Mouse (Mus musculus): ENCODE results near the gene Anks6. TPM values are rescaled to one million over a fixed set of nuclear protein-coding genes. Genes with fewer than 3 reads are reported as not detected.

Gene Anks6
- total and polyA plus RNA-seq, 3 experiments, result not detected

GRCm38 (mm10) chr4:47049216-47049615 lies 8.0 kb downstream of the Anks6 start:
- no peak overlapping the region for H3K27ac ChIP-seq (ENCODE audit: control insufficient read depth, low read depth, low read length)
- DNase-seq (ENCODE audit: low read depth, low spot score), result no peak
- no peaks in the 10 kb centered on the region for H3K36me3 ChIP-seq (ENCODE audit: control insufficient read depth in 1 of 2, insufficient read depth in 2 of 2, low read length in 2 of 2)
- no peaks in the 10 kb centered on the region for H3K4me1 ChIP-seq (ENCODE audit: control insufficient read depth in 1 of 2, insufficient read depth in 2 of 2, low read length in 2 of 2)
- H3K79me2 ChIP-seq (ENCODE audit: control insufficient read depth, insufficient read depth, low read length, poor library complexity), result no peaks in the 10 kb centered on the region
- H3K9me3 ChIP-seq (replicated peaks; ENCODE audit: insufficient read depth, low read length), result no peaks in the 10 kb centered on the region
- TF ChIP-seq MAZ (IDR thresholded peaks at IDR 0.05; ENCODE audit: low read depth, low read length) (no peak), HCFC1 (IDR thresholded peaks at IDR 0.05; ENCODE audit: low read depth, low read length) (no peak), SMC3 (IDR thresholded peaks at IDR 0.05; ENCODE audit: low read depth, low read length) (no peak), MXI1 (IDR thresholded peaks at IDR 0.05; ENCODE audit: low read depth, low read length) (no peak), EP300 (IDR thresholded peaks at IDR 0.05; ENCODE audit: low read depth in 1 of 2, low read length in 2 of 2) (no peak), RAD21 (IDR thresholded peaks at IDR 0.05; ENCODE audit: low read depth, low read length) (no peak), MAFK (IDR thresholded peaks at IDR 0.05; ENCODE audit: borderline replicate concordance, low read depth, low read length) (no peak), ZMIZ1 (IDR thresholded peaks at IDR 0.05; ENCODE audit: low read depth, low read length) (no peak), BHLHE40 (IDR thresholded peaks at IDR 0.05; ENCODE audit: borderline replicate concordance, low read depth, low read length) (no peak), ELF1 (IDR thresholded peaks at IDR 0.05; ENCODE audit: low read depth, low read length) (no peak), CHD1 (IDR thresholded peaks at IDR 0.05; ENCODE audit: low read depth, low read length) (no peak), TBP (IDR thresholded peaks at IDR 0.05; ENCODE audit: low read depth, low read length) (no peak), USF1 (IDR thresholded peaks at IDR 0.05; ENCODE audit: low read depth, low read length) (no peak), MYC (IDR thresholded peaks at IDR 0.05; ENCODE audit: low read depth, low read length) (no peak), ZNF384 (IDR thresholded peaks at IDR 0.05; ENCODE audit: low read depth, low read length) (no peak), POLR2AphosphoS5 (IDR thresholded peaks at IDR 0.05; ENCODE audit: borderline replicate concordance, low read depth, low read length) (no peak), GABPA (IDR thresholded peaks at IDR 0.05; ENCODE audit: low read depth, low read length) (no peak), CTCF (IDR thresholded peaks at IDR 0.05 in 2 of 3, conservative IDR thresholded peaks at IDR 0.05 in 1 of 3; ENCODE audit: control insufficient read depth in 1 of 3, insufficient read depth in 1 of 3, low read depth in 2 of 3, low read length in 3 of 3, poor library complexity in 1 of 3, severe bottlenecking in 1 of 3) (no peak), ZKSCAN1 (IDR thresholded peaks at IDR 0.05; ENCODE audit: low read depth, low read length) (no peak), CHD2 (IDR thresholded peaks at IDR 0.05; ENCODE audit: low read length) (no peak)
- no peak overlapping the region for H3K9ac ChIP-seq (ENCODE audit: control insufficient read depth, low read depth, low read length, poor library complexity, severe bottlenecking)
- H3K27me3 ChIP-seq (ENCODE audit: control insufficient read depth in 1 of 2, insufficient read depth in 2 of 2, low read length in 2 of 2), result no peaks in the 10 kb centered on the region
- H3K4me3 ChIP-seq (ENCODE audit: control insufficient read depth in 1 of 2, insufficient read depth in 1 of 2, low read depth in 2 of 2, low read length in 2 of 2), result no peak overlapping the region

GRCm38 (mm10) chr4:47047765-47048164 lies 9.5 kb downstream of the Anks6 start:
- Histone ChIP-seq H3K9me3 (replicated peaks; ENCODE audit: insufficient read depth, low read length) (no peaks in the 10 kb centered on the region), H3K27me3 (ENCODE audit: control insufficient read depth in 1 of 2, insufficient read depth in 2 of 2, low read length in 2 of 2) (no peaks in the 10 kb centered on the region), H3K4me3 (ENCODE audit: control insufficient read depth in 1 of 2, insufficient read depth in 1 of 2, low read depth in 2 of 2, low read length in 2 of 2) (no peak overlapping the region), H3K36me3 (ENCODE audit: control insufficient read depth in 1 of 2, insufficient read depth in 2 of 2, low read length in 2 of 2) (no peaks in the 10 kb centered on the region), H3K9ac (ENCODE audit: control insufficient read depth, low read depth, low read length, poor library complexity, severe bottlenecking) (no peak overlapping the region), H3K27ac (ENCODE audit: control insufficient read depth, low read depth, low read length) (no peak overlapping the region), H3K79me2 (ENCODE audit: control insufficient read depth, insufficient read depth, low read length, poor library complexity) (no peaks in the 10 kb centered on the region), H3K4me1 (ENCODE audit: control insufficient read depth in 1 of 2, insufficient read depth in 2 of 2, low read length in 2 of 2) (no peaks in the 10 kb centered on the region)
- TF ChIP-seq RAD21 (IDR thresholded peaks at IDR 0.05; ENCODE audit: low read depth, low read length), result no peak
- no peak for TF ChIP-seq SMC3 (IDR thresholded peaks at IDR 0.05; ENCODE audit: low read depth, low read length)
- TF ChIP-seq NELFE (IDR thresholded peaks at IDR 0.05; ENCODE audit: low read depth, low read length), result no peak
- no peak for TF ChIP-seq BHLHE40 (IDR thresholded peaks at IDR 0.05; ENCODE audit: borderline replicate concordance, low read depth, low read length)
- no peak for TF ChIP-seq NRF1 (IDR thresholded peaks at IDR 0.05; ENCODE audit: insufficient read depth, low read depth, low read length, poor library complexity, severe bottlenecking)
- TF ChIP-seq ZKSCAN1 (IDR thresholded peaks at IDR 0.05; ENCODE audit: low read depth, low read length), result no peak
- no peak for TF ChIP-seq RCOR1 (IDR thresholded peaks at IDR 0.05; ENCODE audit: low read depth, low read length)
- DNase-seq (ENCODE audit: low read depth, low spot score), result no peak

Data from MEL (cell line).